Mouse (Mus musculus) MEL (cell line): Measurements from ENCODE around the gene Pigk. TPM values are rescaled to one million over a fixed set of nuclear protein-coding genes. Genes with fewer than 3 reads are reported as not detected.

Experiments
- DNase-seq: peaks from one replicate; pipeline ENCODE4 v3.0.0; 2011; ENCODE audit warnings: low read depth, low spot score
- H3K27ac ChIP-seq: 2 replicates; pipeline ENCODE4 v1.5.1; 2012; ENCODE audit warnings: low read depth, mild to moderate bottlenecking, control low read depth, low read length, moderate library complexity; ENCODE audit not compliant: control insufficient read depth
- H3K27me3 ChIP-seq, 2 experiments: fragments of 150-350 bp in 1 of 2; sonication (generic) in 1 of 2; 2 replicates each; pipeline ENCODE4 v1.6.1; 2012; ENCODE audit warnings: low read length in 2 of 2, mild to moderate bottlenecking in 2 of 2, improper control_type of control experiment in 1 of 2, moderate library complexity in 1 of 2; ENCODE audit not compliant: insufficient read depth in 2 of 2, control insufficient read depth in 1 of 2
- H3K36me3 ChIP-seq, 2 experiments: 2 replicates each; pipeline ENCODE4 v1.6.1; 2012 to 2014; ENCODE audit warnings: low read length in 2 of 2, improper control_type of control experiment in 1 of 2, inconsistent platforms in 1 of 2, mild to moderate bottlenecking in 1 of 2; ENCODE audit not compliant: insufficient read depth in 2 of 2, control insufficient read depth in 1 of 2
- H3K4me1 ChIP-seq, 2 experiments: fragments of 150-350 bp in 1 of 2; sonication (generic) in 1 of 2; 2 replicates each; pipeline ENCODE4 v1.6.1; 2012; ENCODE audit warnings: low read length in 2 of 2, improper control_type of control experiment in 1 of 2, mild to moderate bottlenecking in 1 of 2; ENCODE audit not compliant: insufficient read depth in 2 of 2, control insufficient read depth in 1 of 2
- H3K4me3 ChIP-seq, 2 experiments: fragments of 150-350 bp in 1 of 2; sonication (generic) in 1 of 2; 2 replicates each; pipeline ENCODE4 v1.5.1; 2012; ENCODE audit warnings: low read depth in 2 of 2, low read length in 2 of 2, mild to moderate bottlenecking in 2 of 2, moderate library complexity in 2 of 2, control low read depth in 1 of 2, improper control_type of control experiment in 1 of 2; ENCODE audit not compliant: control insufficient read depth in 1 of 2, insufficient read depth in 1 of 2
- H3K79me2 ChIP-seq: 2 replicates; pipeline ENCODE4 v1.6.1; 2012; ENCODE audit warnings: mild to moderate bottlenecking, low read length, moderate library complexity; ENCODE audit not compliant: control insufficient read depth, poor library complexity, insufficient read depth
- H3K9ac ChIP-seq: 2 replicates; pipeline ENCODE4 v1.6.1; 2012; ENCODE audit warnings: low read depth, mild to moderate bottlenecking, control low read depth, low read length, moderate library complexity; ENCODE audit not compliant: control insufficient read depth, poor library complexity, severe bottlenecking
- H3K9me3 ChIP-seq: fragments of 150-350 bp; sonication (generic); replicated peaks from 2 replicates; pipeline ENCODE4 v1.6.1; 2012; ENCODE audit warnings: mild to moderate bottlenecking, low read length, improper control_type of control experiment, moderate library complexity; ENCODE audit not compliant: insufficient read depth
- BHLHE40 ChIP-seq: IDR thresholded peaks from 2 replicates; pipeline ENCODE4 v1.6.1; 2012; ENCODE audit warnings: low read depth, mild to moderate bottlenecking, inconsistent platforms, low read length, improper control_type of control experiment, borderline replicate concordance
- CHD2 ChIP-seq: IDR thresholded peaks from 2 replicates; pipeline ENCODE4 v1.6.1; 2011; ENCODE audit warnings: low read length, improper control_type of control experiment
- EP300 ChIP-seq, 2 experiments: IDR thresholded peaks; 2 replicates each; pipeline ENCODE4 v1.6.1; 2011; ENCODE audit warnings: improper control_type of control experiment in 2 of 2, low read length in 2 of 2, low read depth in 1 of 2, mild to moderate bottlenecking in 1 of 2
- GATA1 ChIP-seq: IDR thresholded peaks from 2 replicates; pipeline ENCODE4 v1.6.1; 2011; ENCODE audit warnings: low read depth, low read length, improper control_type of control experiment
- JUND ChIP-seq: IDR thresholded peaks from 2 replicates; pipeline ENCODE4 v1.6.1; 2011; ENCODE audit warnings: low read depth, mild to moderate bottlenecking, improper control_type of control experiment, low read length
- MAFK ChIP-seq: IDR thresholded peaks from 2 replicates; pipeline ENCODE4 v1.6.1; 2011; ENCODE audit warnings: low read depth, mild to moderate bottlenecking, low read length, improper control_type of control experiment, borderline replicate concordance
- MAX ChIP-seq: IDR thresholded peaks from 2 replicates; pipeline ENCODE4 v1.6.1; 2011; ENCODE audit warnings: low read length, improper control_type of control experiment
- MEF2A ChIP-seq: IDR thresholded peaks from 2 replicates; pipeline ENCODE4 v1.6.1; 2014; ENCODE audit warnings: low read depth, mild to moderate bottlenecking, inconsistent platforms, low read length, improper control_type of control experiment; ENCODE audit not compliant: poor library complexity, insufficient replicate concordance, severe bottlenecking; ENCODE audit errors: extremely low read depth
- MYB ChIP-seq: IDR thresholded peaks from 2 replicates; pipeline ENCODE4 v1.6.1; 2011; ENCODE audit warnings: mild to moderate bottlenecking, low read depth, low read length, improper control_type of control experiment
- MYC ChIP-seq: IDR thresholded peaks from 2 replicates; pipeline ENCODE4 v1.6.1; 2011; ENCODE audit warnings: low read depth, mild to moderate bottlenecking, low read length, improper control_type of control experiment, moderate library complexity
- NRF1 ChIP-seq: IDR thresholded peaks from 2 replicates; pipeline ENCODE4 v1.6.1; 2014; ENCODE audit warnings: low read depth, mild to moderate bottlenecking, inconsistent platforms, low read length, improper control_type of control experiment, moderate library complexity; ENCODE audit not compliant: poor library complexity, insufficient read depth, severe bottlenecking
- POLR2A ChIP-seq, 2 experiments: IDR thresholded peaks; 2 replicates each; pipeline ENCODE4 v1.6.1; 2011 to 2012; ENCODE audit warnings: low read length in 2 of 2, mild to moderate bottlenecking in 2 of 2, control low read depth in 1 of 2, improper control_type of control experiment in 1 of 2, low read depth in 1 of 2, moderate library complexity in 1 of 2; ENCODE audit not compliant: control insufficient read depth in 1 of 2, insufficient read depth in 1 of 2, poor library complexity in 1 of 2
- RAD21 ChIP-seq: IDR thresholded peaks from 2 replicates; pipeline ENCODE4 v1.6.1; 2011; ENCODE audit warnings: mild to moderate bottlenecking, low read depth, low read length, improper control_type of control experiment
- RCOR1 ChIP-seq: IDR thresholded peaks from 2 replicates; pipeline ENCODE4 v1.6.1; 2012; ENCODE audit warnings: low read depth, mild to moderate bottlenecking, inconsistent platforms, low read length, improper control_type of control experiment
- SMC3 ChIP-seq: IDR thresholded peaks from 2 replicates; pipeline ENCODE4 v1.6.1; 2011; ENCODE audit warnings: low read depth, low read length, improper control_type of control experiment
- TBP ChIP-seq: IDR thresholded peaks from 2 replicates; pipeline ENCODE4 v1.8.0; 2011; ENCODE audit warnings: low read depth, low read length, improper control_type of control experiment
- TCF12 ChIP-seq: IDR thresholded peaks from 2 replicates; pipeline ENCODE4 v1.6.1; 2014; ENCODE audit warnings: low read depth, mild to moderate bottlenecking, inconsistent platforms, low read length, improper control_type of control experiment, moderate library complexity
- ZC3H11A ChIP-seq: IDR thresholded peaks from 2 replicates; pipeline ENCODE4 v1.6.1; 2012; ENCODE audit warnings: low read depth, mild to moderate bottlenecking, inconsistent platforms, low read length, improper control_type of control experiment
- ZKSCAN1 ChIP-seq: IDR thresholded peaks from 2 replicates; pipeline ENCODE4 v1.6.1; 2012; ENCODE audit warnings: low read depth, mild to moderate bottlenecking, inconsistent platforms, low read length, improper control_type of control experiment, moderate library complexity
- ZMIZ1 ChIP-seq: IDR thresholded peaks from 2 replicates; pipeline ENCODE4 v1.6.1; 2012; ENCODE audit warnings: low read depth, mild to moderate bottlenecking, inconsistent platforms, low read length, improper control_type of control experiment, moderate library complexity
- polyA plus RNA-seq, 2 experiments: library from polyadenylated mRNA; stranded (reverse) in 1 of 2; unstranded in 1 of 2; fragments of >175 nt in 1 of 2; fragments of >200 nt in 1 of 2; gene quantifications; 2 replicates each; pipeline versions ENCODE4 v1.2.1 to v1.2.4; 2012; ENCODE audit warnings: low replicate concordance in 2 of 2, low read depth in 1 of 2; ENCODE audit not compliant: insufficient read length in 2 of 2, insufficient read depth in 1 of 2, missing spikeins in 1 of 2
- total RNA-seq: library from RNA; depleted of rRNA; stranded (reverse); fragments of 300-350 nt; gene quantifications from 2 replicates; pipeline ENCODE4 v1.2.3, GENCODE M21; 2012

Gene Pigk
- total and polyA plus RNA-seq, 3 experiments = 14.6 to 17.8 TPM; not detected in 1

DNA sequence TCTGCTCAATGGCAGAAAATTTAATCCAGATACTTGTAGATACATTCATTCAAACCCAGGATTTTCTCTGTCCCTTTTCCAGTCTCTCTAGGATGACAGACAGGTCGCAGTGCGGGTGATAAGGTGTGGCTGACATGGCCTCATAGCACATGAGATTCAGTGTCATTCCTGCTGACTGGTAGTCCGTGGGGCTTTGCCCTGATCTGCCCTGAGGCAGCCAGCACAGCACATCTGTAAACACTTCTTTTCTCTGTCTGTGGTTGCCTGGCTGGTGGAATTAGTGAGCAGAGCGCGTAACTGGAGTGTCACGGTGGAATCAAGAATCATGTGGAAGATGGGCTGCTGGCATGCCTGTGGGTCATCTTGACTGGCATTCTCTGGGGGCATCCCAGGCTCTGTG, 56.2 kb downstream of the Pigk start (continued):
- TF ChIP-seq EP300 (IDR thresholded peaks at IDR 0.05; ENCODE audit: low read depth in 1 of 2, low read length in 2 of 2) (no peak), TBP (no peak)

DNA sequence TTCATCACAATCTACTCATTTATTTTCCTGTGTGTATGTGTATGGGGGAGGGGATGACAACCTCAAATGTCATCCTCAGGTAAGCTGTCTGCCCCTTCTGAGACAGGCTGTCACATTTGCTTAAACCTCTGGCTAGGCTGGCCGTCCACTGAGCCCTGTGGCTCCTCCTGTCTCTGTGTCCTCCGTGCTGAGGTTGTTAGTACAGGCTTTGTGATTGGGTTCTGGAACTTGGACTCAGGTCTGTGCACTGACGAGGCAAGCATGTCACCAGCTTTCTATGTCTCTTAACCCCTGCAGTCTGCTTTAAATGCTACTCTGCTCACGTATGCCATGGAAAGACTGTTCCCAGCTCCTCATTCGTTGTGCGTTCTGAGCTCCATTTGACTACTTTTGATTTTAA, 62.5 kb downstream of the Pigk start:
- no peak for DNase-seq
- H3K9me3 ChIP-seq = no peaks in the 10 kb centered on the region
- no peak overlapping the region for H3K9ac ChIP-seq
- H3K79me2 ChIP-seq = no peaks in the 10 kb centered on the region
- no peak overlapping the region for H3K27ac ChIP-seq
- H3K4me3 ChIP-seq = no peak overlapping the region
- no peaks in the 10 kb centered on the region for H3K27me3 ChIP-seq
- H3K4me1 ChIP-seq = no peaks in the 10 kb centered on the region
- no peaks in the 10 kb centered on the region for H3K36me3 ChIP-seq
- no peak for TF ChIP-seq TCF12
- TF ChIP-seq GATA1 = no peak
- TF ChIP-seq MYB = no peak
- no peak for TF ChIP-seq JUND
- no peak for TF ChIP-seq BHLHE40
- no peak for TF ChIP-seq POLR2A (IDR thresholded peaks at IDR 0.05; ENCODE audit: control insufficient read depth in 1 of 2, insufficient read depth in 1 of 2, low read depth in 1 of 2, low read length in 2 of 2, poor library complexity in 1 of 2)
- no peak for TF ChIP-seq ZKSCAN1
- no peak for TF ChIP-seq SMC3
- TF ChIP-seq MAX = no peak
- no peak for TF ChIP-seq ZMIZ1
- TF ChIP-seq MAFK = no peak
- TF ChIP-seq CHD2 = no peak
- TF ChIP-seq MEF2A = no peak
- TF ChIP-seq ZC3H11A = no peak
- TF ChIP-seq RAD21 = no peak
- no peak for TF ChIP-seq MYC
- TF ChIP-seq NRF1 = no peak
- TF ChIP-seq EP300 (IDR thresholded peaks at IDR 0.05; ENCODE audit: low read depth in 1 of 2, low read length in 2 of 2) = no peak
- no peak for TF ChIP-seq RCOR1
